Mouse (Mus musculus): ENCODE results near the gene Rpl27. TPM values are rescaled to one million over a fixed set of nuclear protein-coding genes. Genes with fewer than 3 reads are reported as not detected.

Gene Rpl27
- polyA plus RNA-seq, 1 experiment from 2014 or later = 276 TPM

Small RNA genes lying within 50 kb of the gene (microRNA-seq; reads per million reads assigned to microRNA genes)
- gene Mir6929 = not detected

Other genes with a start within 250 kb of the Rpl27 start
- 18.5 and 21.8 TPM in 2 replicates for gene Ezh1, start 215.8 kb upstream of the Rpl27 start, polyA plus RNA-seq (2015; fragmentation: Nextera tagmentation; extraction: Ambion mirVana)
- 95.8 and 106 TPM in 2 replicates for gene Ramp2, start 196.3 kb upstream of the Rpl27 start, polyA plus RNA-seq (2015; fragmentation: Nextera tagmentation; extraction: Ambion mirVana)
- gene Vps25, start 188.6 kb upstream of the Rpl27 start, polyA plus RNA-seq (2015; fragmentation: Nextera tagmentation; extraction: Ambion mirVana) = 133 and 141 TPM in 2 replicates
- 23.5 and 28.0 TPM in 2 replicates for gene Wnk4, start 181.7 kb upstream of the Rpl27 start, polyA plus RNA-seq (2015; fragmentation: Nextera tagmentation; extraction: Ambion mirVana)
- gene Cntd1, start 163.3 kb upstream of the Rpl27 start, polyA plus RNA-seq (2015; fragmentation: Nextera tagmentation; extraction: Ambion mirVana) = 0.70 and 1.2 TPM in 2 replicates
- 194 and 197 TPM in 2 replicates for gene Coa3, start 163.2 kb upstream of the Rpl27 start, polyA plus RNA-seq (2015; fragmentation: Nextera tagmentation; extraction: Ambion mirVana)
- 143 and 147 TPM in 2 replicates for gene Becn1, start 140.0 kb upstream of the Rpl27 start, polyA plus RNA-seq (2015; fragmentation: Nextera tagmentation; extraction: Ambion mirVana)
- 98.2 and 107 TPM in 2 replicates for gene Psme3, start 126.1 kb upstream of the Rpl27 start, polyA plus RNA-seq (2015; fragmentation: Nextera tagmentation; extraction: Ambion mirVana)
- gene Aoc2, start 117.2 kb upstream of the Rpl27 start, polyA plus RNA-seq (2015; fragmentation: Nextera tagmentation; extraction: Ambion mirVana) = 0.97 and 1.4 TPM in 2 replicates
- 3.5 TPM in 2 replicates for gene Aoc3, start 111.7 kb upstream of the Rpl27 start, polyA plus RNA-seq (2015; fragmentation: Nextera tagmentation; extraction: Ambion mirVana)
- 0.09 and 0.15 TPM in 2 replicates for gene G6pc, start 74.7 kb upstream of the Rpl27 start, polyA plus RNA-seq (2015; fragmentation: Nextera tagmentation; extraction: Ambion mirVana)
- gene Aarsd1, start 24.7 kb upstream of the Rpl27 start, polyA plus RNA-seq (2015; fragmentation: Nextera tagmentation; extraction: Ambion mirVana) = 57.6 and 58.0 TPM in 2 replicates
- gene Gm27029, start 17.5 kb upstream of the Rpl27 start, polyA plus RNA-seq (2015; fragmentation: Nextera tagmentation; extraction: Ambion mirVana) = 7.5 and 10.8 TPM in 2 replicates
- gene Rundc1, start 17.2 kb upstream of the Rpl27 start, polyA plus RNA-seq (2015; fragmentation: Nextera tagmentation; extraction: Ambion mirVana) = 17.6 and 19.0 TPM in 2 replicates
- gene Ptges3l, start 17.0 kb upstream of the Rpl27 start, polyA plus RNA-seq (2015; fragmentation: Nextera tagmentation; extraction: Ambion mirVana) = 16.3 and 26.9 TPM in 2 replicates
- 26.3 and 26.8 TPM in 2 replicates for gene Ifi35, start 6.1 kb downstream of the Rpl27 start, polyA plus RNA-seq (2015; fragmentation: Nextera tagmentation; extraction: Ambion mirVana)
- gene Rnd2, start 22.7 kb downstream of the Rpl27 start, polyA plus RNA-seq (2015; fragmentation: Nextera tagmentation; extraction: Ambion mirVana) = 10.7 and 11.9 TPM in 2 replicates
- 67.1 and 73.8 TPM in 2 replicates for gene Vat1, start 23.9 kb downstream of the Rpl27 start, polyA plus RNA-seq (2015; fragmentation: Nextera tagmentation; extraction: Ambion mirVana)
- gene Brca1, start 109.7 kb downstream of the Rpl27 start, polyA plus RNA-seq (2015; fragmentation: Nextera tagmentation; extraction: Ambion mirVana) = 8.3 and 9.2 TPM in 2 replicates
- 68.7 and 78.4 TPM in 2 replicates for gene Nbr1, start 109.9 kb downstream of the Rpl27 start, polyA plus RNA-seq (2015; fragmentation: Nextera tagmentation; extraction: Ambion mirVana)
- 10.3 and 12.4 TPM in 2 replicates for gene Tmem106a, start 139.9 kb downstream of the Rpl27 start, polyA plus RNA-seq (2015; fragmentation: Nextera tagmentation; extraction: Ambion mirVana)
- not detected in 2 replicates for gene Gm11634, start 157.0 kb downstream of the Rpl27 start, polyA plus RNA-seq (2015; fragmentation: Nextera tagmentation; extraction: Ambion mirVana)
- 39.6 and 40.8 TPM in 2 replicates for gene Rdm1, start 184.9 kb downstream of the Rpl27 start, polyA plus RNA-seq (2015; fragmentation: Nextera tagmentation; extraction: Ambion mirVana)
- 8.2 and 8.5 TPM in 2 replicates for gene Arl4d, start 223.2 kb downstream of the Rpl27 start, polyA plus RNA-seq (2015; fragmentation: Nextera tagmentation; extraction: Ambion mirVana)

Measured in stomach, embryonic 16.5 days (tissue).